Mouse (Mus musculus): ENCODE data around the gene Pcgf2.

DNA sequence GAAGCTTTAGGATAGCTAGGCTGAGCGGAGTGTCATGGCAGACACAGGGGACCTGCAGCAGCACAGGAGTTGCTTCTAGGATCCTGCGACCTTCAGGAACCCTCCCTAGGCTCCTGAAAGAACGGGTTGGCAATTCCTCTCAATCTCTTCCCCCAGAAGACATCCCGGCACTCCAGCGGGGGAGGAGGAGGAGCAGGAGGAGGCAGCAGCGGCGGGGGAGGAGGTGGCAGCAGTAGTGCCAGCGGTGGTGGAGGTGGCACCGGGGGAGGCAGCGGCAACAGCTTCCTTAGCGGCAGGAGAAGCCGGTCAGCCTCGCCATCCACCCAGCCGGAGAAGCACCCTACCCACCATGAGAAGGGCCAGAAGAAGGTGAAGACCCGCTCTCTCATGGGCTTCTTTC, 31.0 kb downstream of the Pcgf2 start:
- TF ChIP-seq CTCF (IDR thresholded peaks at IDR 0.05; ENCODE audit: low read depth, low read length) (no peak), GATA1 (IDR thresholded peaks at IDR 0.05; ENCODE audit: borderline replicate concordance, low read length) (no peak), TAL1 (conservative IDR thresholded peaks at IDR 0.05; ENCODE audit: low read depth, low read length) (no peak), POLR2AphosphoS5 (IDR thresholded peaks at IDR 0.05; ENCODE audit: insufficient replicate concordance, low read depth, low read length) (no peak), GATA2 (IDR thresholded peaks at IDR 0.05; ENCODE audit: borderline replicate concordance, low read depth, low read length) (no peak)
